8 mouse cellular contexts compared by ENCODE assay signal in genomic region chr10:123263876-123264309, GRCm38 (mm10). TPM values are rescaled to one million over a fixed set of nuclear protein-coding genes. Genes with fewer than 3 reads are reported as not detected.
DNase-seq lines count a peak whose midpoint lies in the region; ATAC-seq and TF ChIP-seq lines count a peak whose summit lies in the region.

Fam19a2 (plus strand) TSS chr10:123263996.

- peaks cover 22% of the 10 kb centered on the region for H3K27me3 ChIP-seq in ES-Bruce4 (ENCODE audit: control insufficient read depth, insufficient read depth, low read length, poor library complexity, severe bottlenecking)
- H3K27me3 ChIP-seq in erythroblast, embryonic 14.5 days (ENCODE audit: control insufficient read depth): peaks cover 37% of the 10 kb centered on the region
- H3K27me3 ChIP-seq in lung, embryonic 14.5 days (ENCODE audit: insufficient read depth, low read length): peaks cover 37% of the 10 kb centered on the region

- H3K4me2 ChIP-seq in lung, embryonic 14.5 days: peak within 1 kb of the TSS; percentile 94

- intact Hi-C loops in heart, postnatal 14 days (cut with DNase I): no loop called here

- H3K9ac ChIP-seq in ES-Bruce4 (ENCODE audit: low read depth, poor library complexity, severe bottlenecking): peak within 1 kb of the TSS; percentile 35; the same call in 1 of the 2 replicates
- peak within 1 kb of the TSS; percentile 28 for H3K9ac ChIP-seq in lung, embryonic 14.5 days

- no peak for TF ChIP-seq POLR2A in ES-Bruce4 (IDR thresholded peaks at IDR 0.05; ENCODE audit: insufficient read depth, low read length)

- H3K36me3 ChIP-seq in ES-Bruce4 (ENCODE audit: control insufficient read depth, insufficient read depth, low read length, poor library complexity, severe bottlenecking): no peaks in the 10 kb centered on the region
- H3K36me3 ChIP-seq in erythroblast, embryonic 14.5 days (ENCODE audit: control insufficient read depth): no peaks in the 10 kb centered on the region
- H3K36me3 ChIP-seq in lung, embryonic 14.5 days (ENCODE audit: insufficient read depth): no peaks in the 10 kb centered on the region

- H3K4me3 ChIP-seq in ES-Bruce4 (ENCODE audit: low read depth, low read length): peak within 1 kb of the TSS; percentile 48
- H3K4me3 ChIP-seq in brown adipose tissue, adult 24 weeks (ENCODE audit: insufficient read depth, low read depth, low read length): peak within 1 kb of the TSS; percentile 14
- peak within 1 kb of the TSS; percentile 21 for H3K4me3 ChIP-seq in erythroblast, embryonic 14.5 days (replicated peaks)
- H3K4me3 ChIP-seq in lung, embryonic 14.5 days (ENCODE audit: low read depth, low read length): peak within 1 kb of the TSS; percentile 53

- DNase-seq in heart, postnatal 14 days: peak; percentile 17 to 53
- DNase-seq in large intestine, adult 2 months (ENCODE audit: low read depth, low spot score): peak; percentile 27
- peak; percentile 95 for DNase-seq in lung, embryonic 14.5 days
- peak; percentile 31 for DNase-seq in ovary, postnatal 14 days (ENCODE audit: low spot score)
- peak; percentile 13 for DNase-seq in urinary bladder, postnatal 25 days (ENCODE audit: low spot score)

- peak; percentile 59 for ATAC-seq in lung, embryonic 14.5 days (ENCODE audit: insufficient read depth)

- no peaks in the 10 kb centered on the region for H3K9me3 ChIP-seq in ES-Bruce4 (replicated peaks; ENCODE audit: control insufficient read depth, insufficient read depth, low read length, poor library complexity, severe bottlenecking)
- H3K9me3 ChIP-seq in erythroblast, embryonic 14.5 days (ENCODE audit: control insufficient read depth, low read length): peaks cover 2% of the 10 kb centered on the region; the same call in 1 of the 2 replicates
- no peaks in the 10 kb centered on the region for H3K9me3 ChIP-seq in lung, embryonic 14.5 days (ENCODE audit: low read depth, low read length)

- WGBS in large intestine, adult 2 months: 4% methylated on average over 12 of the region's 12 CpGs
- WGBS in lung, embryonic 14.5 days: under 1% methylated on average over 12 of the region's 12 CpGs

- no peaks in the 10 kb centered on the region for H3K4me1 ChIP-seq in ES-Bruce4 (ENCODE audit: control insufficient read depth, insufficient read depth, low read length)
- H3K4me1 ChIP-seq in brown adipose tissue, adult 24 weeks (ENCODE audit: control insufficient read depth, insufficient read depth, insufficient read length, low read length): no peaks in the 10 kb centered on the region
- H3K4me1 ChIP-seq in erythroblast, embryonic 14.5 days (ENCODE audit: control insufficient read depth): no peaks in the 10 kb centered on the region
- no peaks in the 10 kb centered on the region for H3K4me1 ChIP-seq in lung, embryonic 14.5 days (ENCODE audit: insufficient read depth)

- H3K27ac ChIP-seq in ES-Bruce4 (ENCODE audit: insufficient read depth, low read length): no peak within 1 kb of the TSS
- no peak within 1 kb of the TSS for H3K27ac ChIP-seq in brown adipose tissue, adult 24 weeks (replicated peaks; ENCODE audit: low read depth, low read length)
- H3K27ac ChIP-seq in lung, embryonic 14.5 days (ENCODE audit: low read depth): no peak within 1 kb of the TSS

- no peak for TF ChIP-seq EP300 in ES-Bruce4 (IDR thresholded peaks at IDR 0.05; ENCODE audit: insufficient read depth, low read depth, low read length)

- TF ChIP-seq CTCF in ES-Bruce4 (IDR thresholded peaks at IDR 0.05; ENCODE audit: low read depth, low read length): peak; percentile 6
- peak; percentile 79 for TF ChIP-seq CTCF in lung, embryonic 14.5 days (IDR thresholded peaks at IDR 0.05; ENCODE audit: low read depth)

RNA-seq across cellular contexts. Expression of gene Fam19a2, which starts in this region (rescaled TPM):
- polyA plus RNA-seq in ES-Bruce4 (2011; ENCODE audit: insufficient read depth, insufficient read length, low read depth, missing spikeins): not detected in 2 replicates
- polyA plus RNA-seq in brown adipose tissue, adult 24 weeks (2012; ENCODE audit: insufficient read depth, insufficient read length, missing spikeins): not detected in 2 replicates
- polyA plus RNA-seq in erythroblast, embryonic 14.5 days (2012): 0.01 and 0.02 TPM in 2 replicates
- under 1 TPM; 0.10 to 0.17 TPM for total RNA-seq in heart, postnatal 14 days (2021)
- 0.04 TPM in 1 of 2 replicates, not detected in the other for polyA plus RNA-seq in large intestine, adult 2 months (2012; rRNA removed)
- 1.0 and 1.1 TPM in 2 replicates for polyA plus RNA-seq in lung, embryonic 14.5 days (2014; fragmentation: Nextera tagmentation; extraction: Ambion mirVana)

Comparison
In these comparisons a context has a peak if more than half of its experiments do, and no peak if none do; other contexts are left out.
1. Peak in DNase-seq in heart, postnatal 14 days; RNA of the gene not detected or under 1 TPM.
2. Peak in DNase-seq in large intestine, adult 2 months; RNA of the gene not detected or under 1 TPM.
3. DNase-seq: peak in every context shown above with its lines; median percentile 95 in lung, embryonic 14.5 days; 35 in heart, postnatal 14 days; 31 in ovary, postnatal 14 days; 27 in large intestine, adult 2 months; 13 in urinary bladder, postnatal 25 days.